Mouse (Mus musculus) E14TG2a.4 (cell line): ENCODE measurements at regions not wholly inside any gene's neighbourhood (a gene's known extent, or its start where the extent isn't known, plus 50 kb on each side); places are given as distances from the start of the nearest gene placed in this dataset.

Experiments used
- CTCF ChIP-seq: conservative IDR thresholded peaks from 2 replicates; pipeline ENCODE4 v1.5.1; 2014; ENCODE audit warnings: low read length
- NANOG ChIP-seq: IDR thresholded peaks from 2 replicates; pipeline ENCODE4 v1.6.1; 2014; ENCODE audit warnings: borderline replicate concordance, low read length, mixed read lengths

DNA sequence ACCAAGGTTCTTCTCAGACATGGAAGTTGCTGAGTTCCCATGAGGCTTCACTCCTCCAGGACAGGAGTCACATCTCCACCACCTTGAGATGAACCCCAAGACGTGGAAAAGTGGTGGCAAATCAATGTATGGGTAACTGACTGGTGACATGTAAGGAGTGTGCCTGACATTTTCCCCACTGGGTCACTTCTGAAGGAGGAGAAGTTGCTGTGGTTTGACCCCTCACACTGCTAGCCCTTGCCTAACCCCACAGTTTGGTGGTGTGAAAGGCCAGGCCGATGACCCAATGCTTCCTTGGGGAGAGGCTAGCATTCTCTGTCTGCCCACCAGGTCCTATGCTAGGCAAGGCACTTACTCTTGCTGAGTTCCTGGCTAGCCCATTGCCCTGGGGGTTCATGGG is 242.4 kb downstream of the 4933412E24Rik start:
- TF ChIP-seq CTCF (no peak), NANOG (no peak)
